Mouse (Mus musculus) bone marrow, adult 2 months (tissue): Measurements from ENCODE around the gene Oas3.

ENCODE experiments used
- CTCF ChIP-seq: fragments of 200-500 bp; IDR thresholded peaks from 2 replicates; pipeline ENCODE4 v1.5.1; 2011; ENCODE audit warnings: low read length, control low read depth; ENCODE audit not compliant: control insufficient read depth, insufficient read depth
- POLR2A ChIP-seq: fragments of 200-500 bp; IDR thresholded peaks from 2 replicates; pipeline ENCODE4 v1.6.1; 2011; ENCODE audit warnings: low read depth, mild to moderate bottlenecking, control low read depth, low read length, borderline replicate concordance; ENCODE audit not compliant: control insufficient read depth

DNA sequence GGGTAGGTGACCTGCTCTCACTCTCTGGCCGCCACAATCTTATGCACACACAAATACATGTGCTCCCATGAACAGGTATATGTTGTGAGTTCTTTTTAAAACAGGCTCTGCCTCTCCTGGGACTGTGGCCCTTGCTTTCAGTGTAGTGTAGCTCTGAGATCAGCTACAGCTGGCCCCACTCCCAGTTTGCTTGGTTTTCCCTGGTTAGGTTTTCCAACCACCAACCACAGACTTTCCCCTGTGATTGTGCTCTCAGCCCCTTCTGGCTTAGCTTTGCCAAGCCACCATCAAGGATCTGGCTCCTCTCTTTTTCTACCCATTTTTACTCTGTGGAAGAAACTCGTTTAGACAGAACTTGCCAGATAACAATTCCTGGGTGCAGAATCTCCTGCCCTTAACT is 26.1 kb upstream of the Oas3 start:
- TF ChIP-seq CTCF (no peak), POLR2A (no peak)
